Mouse (Mus musculus) lung, embryonic 15.5 days (tissue): ENCODE results near the gene Arhgap10. TPM values are rescaled to one million over a fixed set of nuclear protein-coding genes. Genes with fewer than 3 reads are reported as not detected.

Experiments
- ATAC-seq: fragments of 200-750 bp; cut with Nextera tagmentation; 2 replicates; pipeline ENCODE4 v1.8.0; 2017; ENCODE audit warnings: moderate number of reproducible peaks, borderline replicate concordance; ENCODE audit not compliant: low FRiP score, low TSS enrichment; ENCODE audit errors: extremely low read depth
- H3K27ac ChIP-seq: fragments of 300-500 bp; sonication (generic); 2 replicates; pipeline ENCODE4 v1.5.1; 2015; ENCODE audit warnings: moderate library complexity, mild to moderate bottlenecking, inconsistent platforms
- H3K27me3 ChIP-seq: fragments of 300-500 bp; sonication (generic); 2 replicates; pipeline ENCODE4 v1.6.1; 2015; ENCODE audit warnings: inconsistent platforms
- H3K36me3 ChIP-seq: fragments of 300-500 bp; sonication (generic); 2 replicates; pipeline ENCODE4 v1.6.1; 2015; ENCODE audit warnings: inconsistent platforms
- H3K4me1 ChIP-seq: fragments of 300-500 bp; sonication (generic); 2 replicates; pipeline ENCODE4 v1.6.1; 2015; ENCODE audit warnings: inconsistent platforms
- H3K4me2 ChIP-seq: fragments of 300-500 bp; sonication (generic); 2 replicates; pipeline ENCODE4 v1.6.1; 2015; ENCODE audit warnings: inconsistent platforms, mild to moderate bottlenecking, moderate library complexity
- H3K4me3 ChIP-seq: fragments of 300-500 bp; sonication (generic); 2 replicates; pipeline ENCODE4 v1.5.1; 2015; ENCODE audit warnings: mild to moderate bottlenecking, inconsistent platforms
- H3K9ac ChIP-seq: fragments of 300-500 bp; sonication (generic); 2 replicates; pipeline ENCODE4 v1.6.1; 2015; ENCODE audit warnings: inconsistent platforms
- H3K9me3 ChIP-seq: fragments of 300-500 bp; sonication (generic); 2 replicates; pipeline ENCODE4 v1.6.1; 2016; ENCODE audit warnings: inconsistent platforms
- WGBS: fragments of 180-500 bp; shearing (Covaris S2); methylation state at CpG from one replicate; pipeline ENCODE4 v1.1.7; 2015; 5-methylcytosine and 5-hydroxymethylcytosine counted together
- polyA plus RNA-seq: library from polyadenylated mRNA; unstranded; fragments of >200 nt; fragmentation: Nextera tagmentation; extraction: Ambion mirVana; gene quantifications from 2 replicates; pipeline ENCODE4 v1.2.1, GENCODE M21; 2015

The Arhgap10 gene
- polyA plus RNA-seq, 1 experiment from 2014 or later = 23.8 TPM

GRCm38 (mm10) chr8:77257085-77257451 lies 260.7 kb downstream of the Arhgap10 start:
- no peak overlapping the region for H3K9ac ChIP-seq
- no peak overlapping the region for H3K4me2 ChIP-seq
- H3K4me1 ChIP-seq = no peaks in the 10 kb centered on the region
- ATAC-seq = no peak
- peaks cover 14% of the 10 kb centered on the region; the same call in 1 of the 2 replicates for H3K36me3 ChIP-seq
- WGBS = 90% methylated on average over 12 of the region's 12 CpGs
- H3K27me3 ChIP-seq = no peaks in the 10 kb centered on the region
- H3K4me3 ChIP-seq = no peak overlapping the region
- no peak overlapping the region for H3K27ac ChIP-seq
- H3K9me3 ChIP-seq = no peaks in the 10 kb centered on the region

- Histone ChIP-seq H3K36me3 (peaks cover 14% of the 10 kb centered on the region; the same call in 1 of the 2 replicates), H3K4me3 (no peak overlapping the region), H3K9ac (no peak overlapping the region), H3K27me3 (no peaks in the 10 kb centered on the region), H3K9me3 (no peaks in the 10 kb centered on the region), H3K4me1 (no peaks in the 10 kb centered on the region), H3K27ac (no peak overlapping the region), H3K4me2 (no peak overlapping the region)
- ATAC-seq = no peak
- 94% methylated on average over 5 of the region's 5 CpGs for WGBS
These were observed 261.2 kb downstream of the Arhgap10 start for GRCm38 (mm10) chr8:77256450-77257084.

DNA sequence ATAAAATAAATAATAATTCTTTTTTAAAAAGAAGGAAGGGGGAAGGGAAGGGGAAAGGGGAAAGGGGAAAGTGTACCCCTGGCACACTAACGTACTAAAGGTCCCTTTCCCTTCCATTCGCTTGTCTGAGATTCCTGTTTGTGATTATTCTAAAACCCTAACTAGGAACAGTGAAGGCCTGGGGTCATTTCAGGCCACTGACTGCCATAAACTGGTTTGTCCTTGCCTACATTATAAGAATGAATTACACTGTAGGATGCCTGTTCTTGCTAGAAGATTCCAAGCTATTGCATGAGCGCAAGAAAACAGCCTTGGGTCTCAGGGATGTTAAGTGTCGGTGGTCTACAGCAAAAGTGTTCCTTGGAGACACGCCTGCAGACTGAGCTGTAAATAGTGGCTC lies 263.3 kb downstream of the Arhgap10 start:
- Histone ChIP-seq H3K27me3 (no peaks in the 10 kb centered on the region), H3K9ac (no peak overlapping the region), H3K4me3 (no peak overlapping the region), H3K27ac (no peak overlapping the region), H3K4me2 (no peak overlapping the region), H3K9me3 (no peaks in the 10 kb centered on the region), H3K36me3 (peaks cover 17% of the 10 kb centered on the region; the same call in 1 of the 2 replicates), H3K4me1 (no peaks in the 10 kb centered on the region)
- no peak for ATAC-seq
- 87% methylated on average over 5 of the region's 5 CpGs for WGBS

DNA sequence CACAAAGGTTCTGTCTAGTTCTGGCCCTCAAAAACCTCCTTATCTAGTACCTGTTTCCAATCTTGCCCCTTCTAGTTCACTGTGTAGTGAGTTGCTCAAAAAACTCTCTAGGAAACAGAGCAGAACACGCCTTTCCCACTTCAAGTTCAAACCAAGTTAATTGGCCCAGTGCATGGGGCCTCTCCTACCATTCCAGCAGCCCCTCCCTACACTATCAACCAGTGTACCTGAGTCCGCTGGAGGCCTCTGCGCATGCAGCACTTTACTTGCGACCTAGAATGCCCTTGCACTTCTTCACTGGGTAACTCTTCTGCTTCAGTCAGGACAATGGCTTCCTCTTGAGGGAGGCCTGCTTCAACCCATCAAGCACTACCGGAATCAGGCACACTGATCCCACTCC lies 266.6 kb downstream of the Arhgap10 start:
- Histone ChIP-seq H3K4me1 (no peaks in the 10 kb centered on the region), H3K9ac (no peak overlapping the region), H3K27ac (no peak overlapping the region), H3K4me2 (no peak overlapping the region), H3K27me3 (no peaks in the 10 kb centered on the region), H3K4me3 (no peak overlapping the region), H3K9me3 (no peaks in the 10 kb centered on the region), H3K36me3 (peaks cover 12% of the 10 kb centered on the region; the same call in 1 of the 2 replicates)
- ATAC-seq = no peak
- 89% methylated on average over 5 of the region's 5 CpGs for WGBS

DNA sequence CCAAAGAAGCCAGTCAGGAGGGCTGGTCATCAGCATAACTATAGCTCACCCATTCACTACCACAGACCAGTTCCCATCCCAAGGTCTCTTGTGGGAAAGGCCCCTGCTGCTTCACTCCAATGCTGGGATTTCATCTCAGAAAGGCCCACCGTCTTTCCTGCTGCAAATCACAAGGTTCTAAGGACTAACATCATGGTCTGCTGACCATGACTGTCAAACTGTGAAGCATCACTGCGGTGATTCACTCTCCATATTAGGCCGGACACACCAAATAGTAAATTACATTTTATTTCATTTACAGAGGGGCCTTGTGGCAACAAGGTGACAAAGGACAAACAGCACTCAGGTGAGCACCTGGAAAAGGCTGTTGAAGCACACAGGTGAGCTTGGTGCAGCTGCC lies 267.7 kb downstream of the Arhgap10 start:
- Histone ChIP-seq H3K9ac (no peak overlapping the region), H3K27me3 (no peaks in the 10 kb centered on the region), H3K4me3 (no peak overlapping the region), H3K4me2 (no peak overlapping the region), H3K9me3 (no peaks in the 10 kb centered on the region), H3K27ac (no peak overlapping the region), H3K36me3 (peaks cover 12% of the 10 kb centered on the region; the same call in 1 of the 2 replicates), H3K4me1 (no peaks in the 10 kb centered on the region)
- ATAC-seq = no peak
- 94% methylated on average over 3 of the region's 3 CpGs for WGBS

- H3K4me3 ChIP-seq = no peak overlapping the region
- H3K4me2 ChIP-seq = no peak overlapping the region
- H3K4me1 ChIP-seq = no peaks in the 10 kb centered on the region
- ATAC-seq = no peak
- no peaks in the 10 kb centered on the region for H3K36me3 ChIP-seq
- H3K27me3 ChIP-seq = no peaks in the 10 kb centered on the region
- H3K9ac ChIP-seq = no peak overlapping the region
- no peak overlapping the region for H3K27ac ChIP-seq
- no peaks in the 10 kb centered on the region for H3K9me3 ChIP-seq
- WGBS = 67% methylated on average over 3 of the region's 3 CpGs
These were observed 276.4 kb downstream of the Arhgap10 start for GRCm38 (mm10) chr8:77241381-77241780.

DNA sequence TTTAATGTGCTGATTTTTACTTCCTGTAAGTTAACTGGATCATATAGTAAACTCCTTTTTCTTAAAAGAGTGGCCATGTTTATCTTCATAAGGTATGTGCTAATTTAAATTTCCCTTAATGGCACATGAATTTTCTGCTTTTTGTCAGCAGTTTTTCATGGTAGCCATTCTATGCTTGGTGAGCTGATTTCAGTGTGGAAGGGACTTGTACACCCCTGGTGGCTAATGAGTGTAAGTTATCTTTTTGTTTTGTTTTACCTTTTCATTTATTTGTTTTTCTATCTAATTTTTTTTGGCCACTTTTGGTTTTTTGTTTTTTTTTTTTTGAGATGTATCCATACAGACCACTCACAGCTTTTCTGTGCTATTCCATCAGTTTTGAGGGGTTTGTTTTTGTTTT lies 278.3 kb downstream of the Arhgap10 start:
- Histone ChIP-seq H3K9ac (no peak overlapping the region), H3K27me3 (no peaks in the 10 kb centered on the region), H3K4me1 (no peaks in the 10 kb centered on the region), H3K9me3 (no peaks in the 10 kb centered on the region), H3K36me3 (no peaks in the 10 kb centered on the region), H3K27ac (no peak overlapping the region), H3K4me3 (no peak overlapping the region), H3K4me2 (no peak overlapping the region)
- ATAC-seq = no peak

DNA sequence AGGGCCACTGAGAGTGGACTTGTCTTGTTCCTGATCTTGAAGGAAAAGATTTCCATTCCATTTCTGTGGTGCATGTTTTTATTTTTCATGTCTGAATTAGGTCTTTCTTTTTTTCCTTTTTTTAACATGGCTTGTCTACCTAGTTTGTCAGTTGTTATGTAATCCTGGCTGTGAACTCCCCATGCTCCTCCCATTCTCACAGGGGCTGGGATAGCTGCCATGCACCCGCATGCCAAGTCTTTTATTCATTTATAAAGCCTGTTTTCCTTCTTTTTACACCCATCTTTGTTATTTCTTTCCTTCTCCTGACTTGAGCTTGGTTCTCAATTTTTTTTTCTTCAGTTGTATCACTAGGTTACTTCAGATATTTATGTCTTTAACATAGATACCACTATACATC lies 281.1 kb downstream of the Arhgap10 start:
- Histone ChIP-seq H3K4me3 (no peak overlapping the region), H3K9me3 (no peaks in the 10 kb centered on the region), H3K4me2 (no peak overlapping the region), H3K27me3 (no peaks in the 10 kb centered on the region), H3K9ac (no peak overlapping the region), H3K4me1 (peaks cover 6% of the 10 kb centered on the region; the same call in 1 of the 2 replicates), H3K27ac (no peak overlapping the region), H3K36me3 (no peaks in the 10 kb centered on the region)
- ATAC-seq = no peak
- WGBS = 37% methylated on average over 1 of the region's 1 CpGs

GRCm38 (mm10) chr8:77232411-77232810 lies 285.3 kb downstream of the Arhgap10 start:
- no peaks in the 10 kb centered on the region for H3K27me3 ChIP-seq
- H3K36me3 ChIP-seq = no peaks in the 10 kb centered on the region
- no peak overlapping the region for H3K4me3 ChIP-seq
- H3K9me3 ChIP-seq = no peaks in the 10 kb centered on the region
- no peak overlapping the region for H3K4me2 ChIP-seq
- no peak overlapping the region for H3K9ac ChIP-seq
- peaks cover 7% of the 10 kb centered on the region for H3K4me1 ChIP-seq
- no peak for ATAC-seq
- whole genome bisulfite sequencing = 81% methylated on average over 3 of the region's 3 CpGs
- H3K27ac ChIP-seq = 0 out of 2 replicates have a peak overlapping the region, but pooled peaks have one; percentile 3

GRCm38 (mm10) chr8:77231834-77232233 lies 285.9 kb downstream of the Arhgap10 start:
- Histone ChIP-seq H3K27ac (0 out of 2 replicates have a peak overlapping the region, but pooled peaks have one; percentile 3), H3K9me3 (no peaks in the 10 kb centered on the region), H3K9ac (no peak overlapping the region), H3K4me1 (peaks cover 13% of the 10 kb centered on the region), H3K27me3 (no peaks in the 10 kb centered on the region), H3K36me3 (no peaks in the 10 kb centered on the region), H3K4me3 (no peak overlapping the region), H3K4me2 (no peak overlapping the region)
- 34% methylated on average over 6 of the region's 6 CpGs for WGBS
- no peak for ATAC-seq

- Histone ChIP-seq H3K36me3 (no peaks in the 10 kb centered on the region), H3K9me3 (no peaks in the 10 kb centered on the region), H3K4me3 (no peak overlapping the region), H3K9ac (no peak overlapping the region), H3K27me3 (no peaks in the 10 kb centered on the region), H3K27ac (no peak overlapping the region), H3K4me1 (peaks cover 19% of the 10 kb centered on the region), H3K4me2 (no peak overlapping the region)
- 87% methylated on average over 1 of the region's 1 CpGs for WGBS
- ATAC-seq = no peak
These were observed 286.5 kb downstream of the Arhgap10 start for GRCm38 (mm10) chr8:77231211-77231610.

- Histone ChIP-seq H3K4me3 (no peak overlapping the region), H3K4me1 (peaks cover 26% of the 10 kb centered on the region), H3K9me3 (no peaks in the 10 kb centered on the region), H3K27ac (peak overlapping the region; percentile 50; the same call in 1 of the 2 replicates), H3K9ac (no peak overlapping the region), H3K27me3 (no peaks in the 10 kb centered on the region), H3K36me3 (no peaks in the 10 kb centered on the region), H3K4me2 (no peak overlapping the region)
- no peak for ATAC-seq
- 75% methylated on average over 7 of the region's 7 CpGs for WGBS
These were observed 289.1 kb downstream of the Arhgap10 start for GRCm38 (mm10) chr8:77228688-77229087.

GRCm38 (mm10) chr8:77227742-77228141 lies 290.0 kb downstream of the Arhgap10 start:
- no peaks in the 10 kb centered on the region for H3K27me3 ChIP-seq
- no peak overlapping the region for H3K9ac ChIP-seq
- H3K4me1 ChIP-seq = peaks cover 29% of the 10 kb centered on the region
- H3K36me3 ChIP-seq = no peaks in the 10 kb centered on the region
- WGBS = 70% methylated on average over 5 of the region's 5 CpGs
- peak; percentile 84 for ATAC-seq
- peak overlapping the region; percentile 62 for H3K27ac ChIP-seq
- H3K4me2 ChIP-seq = no peak overlapping the region
- no peaks in the 10 kb centered on the region for H3K9me3 ChIP-seq
- no peak overlapping the region for H3K4me3 ChIP-seq
